Mouse (Mus musculus) MEL (cell line): ENCODE measurements around the gene Slc38a7.

Source experiments
- BHLHE40 ChIP-seq: IDR thresholded peaks from 2 replicates; pipeline ENCODE4 v1.6.1; 2012; ENCODE audit warnings: low read depth, mild to moderate bottlenecking, inconsistent platforms, low read length, improper control_type of control experiment, borderline replicate concordance
- CTCF ChIP-seq, 3 experiments: IDR thresholded peaks in 2 of 3; conservative IDR thresholded peaks in 1 of 3; 2 replicates each; pipeline ENCODE4 v1.5.1; 2011 to 2012; ENCODE audit warnings: low read length in 3 of 3, low read depth in 2 of 3, mild to moderate bottlenecking in 2 of 3, improper control_type of control experiment in 1 of 3, inconsistent platforms in 1 of 3, mixed read lengths in 1 of 3, moderate library complexity in 1 of 3; ENCODE audit not compliant: control insufficient read depth in 1 of 3, insufficient read depth in 1 of 3, poor library complexity in 1 of 3, severe bottlenecking in 1 of 3
- GABPA ChIP-seq: IDR thresholded peaks from 2 replicates; pipeline ENCODE4 v1.6.1; 2012; ENCODE audit warnings: low read depth, mild to moderate bottlenecking, inconsistent platforms, low read length, improper control_type of control experiment, moderate library complexity
- GATA1 ChIP-seq: IDR thresholded peaks from 2 replicates; pipeline ENCODE4 v1.6.1; 2011; ENCODE audit warnings: low read depth, low read length, improper control_type of control experiment
- MAFK ChIP-seq: IDR thresholded peaks from 2 replicates; pipeline ENCODE4 v1.6.1; 2011; ENCODE audit warnings: low read depth, mild to moderate bottlenecking, low read length, improper control_type of control experiment, borderline replicate concordance
- MAX ChIP-seq: IDR thresholded peaks from 2 replicates; pipeline ENCODE4 v1.6.1; 2011; ENCODE audit warnings: low read length, improper control_type of control experiment
- MAZ ChIP-seq: IDR thresholded peaks from 2 replicates; pipeline ENCODE4 v1.6.1; 2012; ENCODE audit warnings: low read depth, mild to moderate bottlenecking, inconsistent platforms, low read length, improper control_type of control experiment
- POLR2A ChIP-seq, 2 experiments: IDR thresholded peaks; 2 replicates each; pipeline ENCODE4 v1.6.1; 2011 to 2012; ENCODE audit warnings: low read length in 2 of 2, mild to moderate bottlenecking in 2 of 2, control low read depth in 1 of 2, improper control_type of control experiment in 1 of 2, low read depth in 1 of 2, moderate library complexity in 1 of 2; ENCODE audit not compliant: control insufficient read depth in 1 of 2, insufficient read depth in 1 of 2, poor library complexity in 1 of 2
- RCOR1 ChIP-seq: IDR thresholded peaks from 2 replicates; pipeline ENCODE4 v1.6.1; 2012; ENCODE audit warnings: low read depth, mild to moderate bottlenecking, inconsistent platforms, low read length, improper control_type of control experiment
- TCF12 ChIP-seq: IDR thresholded peaks from 2 replicates; pipeline ENCODE4 v1.6.1; 2014; ENCODE audit warnings: low read depth, mild to moderate bottlenecking, inconsistent platforms, low read length, improper control_type of control experiment, moderate library complexity
- USF1 ChIP-seq: IDR thresholded peaks from 2 replicates; pipeline ENCODE4 v1.6.1; 2014; ENCODE audit warnings: low read depth, mild to moderate bottlenecking, inconsistent platforms, low read length, improper control_type of control experiment, moderate library complexity

DNA sequence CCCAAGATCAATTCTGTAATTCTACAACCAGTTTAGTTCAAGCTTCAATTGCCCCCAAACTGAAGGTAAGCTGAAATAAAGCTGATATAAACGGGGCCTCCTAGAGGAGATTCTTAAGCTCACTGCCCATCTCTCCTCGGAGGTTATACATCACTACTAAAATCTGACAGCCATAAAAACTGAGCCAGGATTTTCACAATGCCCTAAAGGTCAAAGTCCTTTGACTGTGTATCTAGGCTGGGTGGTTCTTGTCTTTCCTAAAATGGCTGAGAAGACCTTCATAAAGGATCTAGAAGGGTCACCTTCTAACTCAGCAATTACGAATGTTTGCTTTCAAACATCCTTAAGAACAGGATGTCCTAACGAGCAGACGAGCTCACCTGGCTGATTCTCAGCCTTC, 44.2 kb downstream of the Slc38a7 start:
- no peak for TF ChIP-seq GABPA
- no peak for TF ChIP-seq POLR2A (IDR thresholded peaks at IDR 0.05; ENCODE audit: control insufficient read depth in 1 of 2, insufficient read depth in 1 of 2, low read depth in 1 of 2, low read length in 2 of 2, poor library complexity in 1 of 2)
- no peak for TF ChIP-seq MAX
- no peak for TF ChIP-seq CTCF (IDR thresholded peaks at IDR 0.05 in 2 of 3, conservative IDR thresholded peaks at IDR 0.05 in 1 of 3; ENCODE audit: control insufficient read depth in 1 of 3, insufficient read depth in 1 of 3, low read depth in 2 of 3, low read length in 3 of 3, poor library complexity in 1 of 3, severe bottlenecking in 1 of 3)
- no peak for TF ChIP-seq TCF12
- no peak for TF ChIP-seq GATA1
- no peak for TF ChIP-seq RCOR1
- no peak for TF ChIP-seq USF1
- no peak for TF ChIP-seq MAFK
- no peak for TF ChIP-seq BHLHE40
- no peak for TF ChIP-seq MAZ
